Mouse (Mus musculus): ENCODE data around the gene Olfr638. TPM values are rescaled to one million over a fixed set of nuclear protein-coding genes. Genes with fewer than 3 reads are reported as not detected.

Gene Olfr638
- polyA plus RNA-seq, 1 experiment from 2014 or later = not detected

Other genes with a start within 250 kb of the Olfr638 start
- gene Olfr630, start 241.4 kb upstream of the Olfr638 start, polyA plus RNA-seq (2016; fragmentation: Nextera tagmentation; extraction: Ambion mirVana) = not detected in 2 replicates
- not detected in 2 replicates for gene Olfr69, start 227.2 kb upstream of the Olfr638 start, polyA plus RNA-seq (2016; fragmentation: Nextera tagmentation; extraction: Ambion mirVana)
- gene Olfr68, start 219.0 kb upstream of the Olfr638 start, polyA plus RNA-seq (2016; fragmentation: Nextera tagmentation; extraction: Ambion mirVana) = not detected in 2 replicates
- gene Olfr67, start 206.9 kb upstream of the Olfr638 start, polyA plus RNA-seq (2016; fragmentation: Nextera tagmentation; extraction: Ambion mirVana) = not detected in 2 replicates
- gene Hbb-bt, start 184.8 kb upstream of the Olfr638 start, polyA plus RNA-seq (2016; fragmentation: Nextera tagmentation; extraction: Ambion mirVana) = 662 and 699 TPM in 2 replicates
- gene Hbb-bs, start 170.7 kb upstream of the Olfr638 start, polyA plus RNA-seq (2016; fragmentation: Nextera tagmentation; extraction: Ambion mirVana) = 567 and 639 TPM in 2 replicates
- gene Hbb-bh2, start 158.2 kb upstream of the Olfr638 start, polyA plus RNA-seq (2016; fragmentation: Nextera tagmentation; extraction: Ambion mirVana) = 0.38 TPM in 1 of 2 replicates, not detected in the other
- gene Hbb-bh1, start 155.6 kb upstream of the Olfr638 start, polyA plus RNA-seq (2016; fragmentation: Nextera tagmentation; extraction: Ambion mirVana) = 483 and 495 TPM in 2 replicates
- gene Hbb-y, start 145.5 kb upstream of the Olfr638 start, polyA plus RNA-seq (2016; fragmentation: Nextera tagmentation; extraction: Ambion mirVana) = 6,731 and 6,931 TPM in 2 replicates
- gene Olfr66, start 112.5 kb upstream of the Olfr638 start, polyA plus RNA-seq (2016; fragmentation: Nextera tagmentation; extraction: Ambion mirVana) = not detected in 2 replicates
- gene Olfr64, start 104.3 kb upstream of the Olfr638 start, polyA plus RNA-seq (2016; fragmentation: Nextera tagmentation; extraction: Ambion mirVana) = not detected in 2 replicates
- not detected in 2 replicates for gene Olfr65, start 95.3 kb upstream of the Olfr638 start, polyA plus RNA-seq (2016; fragmentation: Nextera tagmentation; extraction: Ambion mirVana)
- not detected in 2 replicates for gene Olfr631, start 69.9 kb upstream of the Olfr638 start, polyA plus RNA-seq (2016; fragmentation: Nextera tagmentation; extraction: Ambion mirVana)
- not detected in 2 replicates for gene Olfr632, start 64.4 kb upstream of the Olfr638 start, polyA plus RNA-seq (2016; fragmentation: Nextera tagmentation; extraction: Ambion mirVana)
- gene Olfr633, start 54.3 kb upstream of the Olfr638 start, polyA plus RNA-seq (2016; fragmentation: Nextera tagmentation; extraction: Ambion mirVana) = not detected in 2 replicates
- not detected in 2 replicates for gene Olfr635, start 27.6 kb upstream of the Olfr638 start, polyA plus RNA-seq (2016; fragmentation: Nextera tagmentation; extraction: Ambion mirVana)
- gene Olfr639, start 18.6 kb downstream of the Olfr638 start, polyA plus RNA-seq (2016; fragmentation: Nextera tagmentation; extraction: Ambion mirVana) = not detected in 2 replicates
- not detected in 2 replicates for gene Olfr640, start 26.8 kb downstream of the Olfr638 start, polyA plus RNA-seq (2016; fragmentation: Nextera tagmentation; extraction: Ambion mirVana)
- not detected in 2 replicates for gene Olfr641, start 36.7 kb downstream of the Olfr638 start, polyA plus RNA-seq (2016; fragmentation: Nextera tagmentation; extraction: Ambion mirVana)
- gene Olfr642, start 53.9 kb downstream of the Olfr638 start, polyA plus RNA-seq (2016; fragmentation: Nextera tagmentation; extraction: Ambion mirVana) = not detected in 2 replicates
- not detected in 2 replicates for gene 4930516K23Rik, start 62.7 kb downstream of the Olfr638 start, polyA plus RNA-seq (2016; fragmentation: Nextera tagmentation; extraction: Ambion mirVana)
- not detected in 2 replicates for gene Olfr644, start 73.1 kb downstream of the Olfr638 start, polyA plus RNA-seq (2016; fragmentation: Nextera tagmentation; extraction: Ambion mirVana)
- not detected in 2 replicates for gene Olfr645, start 86.7 kb downstream of the Olfr638 start, polyA plus RNA-seq (2016; fragmentation: Nextera tagmentation; extraction: Ambion mirVana)
- gene Olfr646, start 106.1 kb downstream of the Olfr638 start, polyA plus RNA-seq (2016; fragmentation: Nextera tagmentation; extraction: Ambion mirVana) = not detected in 2 replicates
- gene Ubqln5, start 131.1 kb downstream of the Olfr638 start, polyA plus RNA-seq (2016; fragmentation: Nextera tagmentation; extraction: Ambion mirVana) = not detected in 2 replicates
- not detected in 2 replicates for gene Olfr643, start 138.7 kb downstream of the Olfr638 start, polyA plus RNA-seq (2016; fragmentation: Nextera tagmentation; extraction: Ambion mirVana)
- gene Ubqln3, start 144.5 kb downstream of the Olfr638 start, polyA plus RNA-seq (2016; fragmentation: Nextera tagmentation; extraction: Ambion mirVana) = not detected in 2 replicates
- gene Ubqlnl, start 151.8 kb downstream of the Olfr638 start, polyA plus RNA-seq (2016; fragmentation: Nextera tagmentation; extraction: Ambion mirVana) = not detected in 2 replicates
- not detected in 2 replicates for gene Olfm5, start 166.1 kb downstream of the Olfr638 start, polyA plus RNA-seq (2016; fragmentation: Nextera tagmentation; extraction: Ambion mirVana)
- gene Olfr648, start 184.6 kb downstream of the Olfr638 start, polyA plus RNA-seq (2016; fragmentation: Nextera tagmentation; extraction: Ambion mirVana) = 0.43 and 0.56 TPM in 2 replicates
- not detected in 2 replicates for gene Olfr649, start 197.2 kb downstream of the Olfr638 start, polyA plus RNA-seq (2016; fragmentation: Nextera tagmentation; extraction: Ambion mirVana)
- gene Trim6, start 220.0 kb downstream of the Olfr638 start, polyA plus RNA-seq (2016; fragmentation: Nextera tagmentation; extraction: Ambion mirVana) = 1.2 TPM in 2 replicates
- 0.76 and 1.2 TPM in 2 replicates for gene Trim34a, start 245.7 kb downstream of the Olfr638 start, polyA plus RNA-seq (2016; fragmentation: Nextera tagmentation; extraction: Ambion mirVana)

All from neural tube, embryonic 12.5 days (tissue).